Mouse (Mus musculus) erythroid progenitor cell, adult 5-6 weeks (primary cell): Measurements from ENCODE around the gene Ccdc69. TPM values are rescaled to one million over a fixed set of nuclear protein-coding genes. Genes with fewer than 3 reads are reported as not detected.

Source experiments
- ATAC-seq: replicated peaks from 2 replicates; pipeline ENCODE4 v1.8.0; 2016; ENCODE audit warnings: moderate number of reproducible peaks, mild to moderate bottlenecking, moderate TSS enrichment, inconsistent platforms; ENCODE audit not compliant: poor library complexity, low FRiP score, severe bottlenecking
- total RNA-seq, 2 experiments: library from RNA; stranded (forward) in 1 of 2; stranded (reverse) in 1 of 2; fragments of 150-400 nt in 1 of 2; fragments of 186-747, 209-891 nt in 1 of 2; gene quantifications; 2 replicates each; pipeline versions ENCODE4 v1.2.3 to v1.2.4; 2015 to 2017; ENCODE audit warnings: low replicate concordance in 2 of 2

The Ccdc69 gene
- total RNA-seq, 2 experiments from 2014 or later = 2.1 to 7.1 TPM

- no peak for ATAC-seq
Observed at GRCm38 (mm10) chr11:55057511-55057910, 20.4 kb downstream of the Ccdc69 start.

GRCm38 (mm10) chr11:55050837-55051510 is 27.0 kb downstream of the Ccdc69 start:
- ATAC-seq = no peak

- no peak for ATAC-seq
Observed at GRCm38 (mm10) chr11:55046600-55046999, 31.3 kb downstream of the Ccdc69 start.

- ATAC-seq = no peak
Observed at GRCm38 (mm10) chr11:55041348-55041747, 36.6 kb downstream of the Ccdc69 start.

- ATAC-seq = no peak
Observed at GRCm38 (mm10) chr11:55039591-55039990, 38.3 kb downstream of the Ccdc69 start.

GRCm38 (mm10) chr11:55036601-55037000 is 41.3 kb downstream of the Ccdc69 start:
- ATAC-seq = no peak

- peak; percentile 67 for ATAC-seq
Observed at GRCm38 (mm10) chr11:55033040-55033660, 44.8 kb downstream of the Ccdc69 start, which contains the start of gene Anxa6. Gene Anxa6, minus strand, starts transcription at chr11:55033445.

- ATAC-seq = no peak
Observed at GRCm38 (mm10) chr11:55032286-55032685, 45.6 kb downstream of the Ccdc69 start.

- ATAC-seq = no peak
Observed at GRCm38 (mm10) chr11:55031991-55032280, 46.0 kb downstream of the Ccdc69 start.

GRCm38 (mm10) chr11:55031211-55031990 is 46.5 kb downstream of the Ccdc69 start:
- ATAC-seq = no peak

GRCm38 (mm10) chr11:55028509-55028908 is 49.4 kb downstream of the Ccdc69 start:
- ATAC-seq = no peak

GRCm38 (mm10) chr11:55027204-55027855 is 50.6 kb downstream of the Ccdc69 start:
- ATAC-seq = no peak

- ATAC-seq = no peak
Observed at GRCm38 (mm10) chr11:55025896-55026295, 52.0 kb downstream of the Ccdc69 start.

- no peak; the same call in 1 of the 2 replicates for ATAC-seq
Observed at GRCm38 (mm10) chr11:55023583-55023982, 54.3 kb downstream of the Ccdc69 start.

GRCm38 (mm10) chr11:55023049-55023564 is 54.8 kb downstream of the Ccdc69 start:
- no peak for ATAC-seq

- no peak for ATAC-seq
Observed at GRCm38 (mm10) chr11:55022508-55022907, 55.4 kb downstream of the Ccdc69 start.

GRCm38 (mm10) chr11:55021859-55022258 is 56.1 kb downstream of the Ccdc69 start:
- ATAC-seq = no peak

- ATAC-seq = no peak
Observed at GRCm38 (mm10) chr11:55021458-55021857, 56.5 kb downstream of the Ccdc69 start.

- ATAC-seq = no peak
Observed at GRCm38 (mm10) chr11:55019711-55020110, 58.2 kb downstream of the Ccdc69 start.

- ATAC-seq = no peak
Observed at GRCm38 (mm10) chr11:55018034-55018433, 59.9 kb downstream of the Ccdc69 start.
